Mouse (Mus musculus) olfactory bulb, adult 2 months (tissue): ENCODE measurements at regions not wholly inside any gene's neighbourhood (a gene's known extent, or its start where the extent isn't known, plus 50 kb on each side); places are given as distances from the start of the nearest gene placed in this dataset.

Experiments used
- H3K27ac ChIP-seq: fragments of 200-500 bp; 2 replicates; pipeline ENCODE4 v1.5.1; 2012; ENCODE audit warnings: low read depth, low read length; ENCODE audit not compliant: insufficient read depth
- H3K4me1 ChIP-seq: fragments of 200-500 bp; 2 replicates; pipeline ENCODE4 v1.6.1; 2012; ENCODE audit warnings: low read length; ENCODE audit not compliant: control insufficient read depth, insufficient read depth
- H3K4me3 ChIP-seq: fragments of 200-500 bp; 2 replicates; pipeline ENCODE4 v1.5.1; 2012; ENCODE audit warnings: mild to moderate bottlenecking, low read depth, low read length, moderate library complexity; ENCODE audit not compliant: insufficient read depth
- CTCF ChIP-seq: fragments of 200-500 bp; IDR thresholded peaks from 2 replicates; pipeline ENCODE4 v1.5.1; 2012; ENCODE audit warnings: low read depth, mild to moderate bottlenecking, low read length, moderate library complexity; ENCODE audit not compliant: insufficient read depth
- POLR2A ChIP-seq: fragments of 200-500 bp; IDR thresholded peaks from 2 replicates; pipeline ENCODE4 v1.6.1; 2012; ENCODE audit warnings: mild to moderate bottlenecking, low read depth, low read length, moderate library complexity; ENCODE audit not compliant: insufficient read depth
- WGBS: fragments of 180-500 bp; shearing (Covaris S2); methylation state at CpG from one replicate; pipeline ENCODE4 v1.1.7; 2018; 5-methylcytosine and 5-hydroxymethylcytosine counted together

DNA sequence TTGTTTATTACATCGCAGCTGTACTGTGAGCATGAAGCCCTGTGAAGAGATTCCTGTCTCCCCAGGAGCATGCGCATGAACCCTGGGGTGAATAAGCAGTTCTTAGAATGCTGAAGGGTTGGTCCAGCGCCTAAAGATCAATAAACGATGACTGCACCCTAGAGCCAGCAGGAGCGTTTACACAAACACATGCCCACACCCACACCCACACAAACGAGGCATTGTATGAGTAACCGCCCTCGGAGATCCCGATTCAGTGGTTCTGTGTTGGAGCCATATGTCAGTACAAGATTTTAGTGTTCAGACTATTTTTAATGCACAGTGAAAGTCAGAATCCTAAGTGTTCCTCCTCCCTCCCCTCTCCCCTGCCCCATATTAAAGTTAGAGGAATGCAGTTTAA is 57.3 kb downstream of the Edn1 start:
- TF ChIP-seq POLR2A (no peak), CTCF (no peak)
- Histone ChIP-seq H3K4me1 (no peaks in the 10 kb centered on the region), H3K4me3 (no peak overlapping the region), H3K27ac (no peak overlapping the region)
- WGBS = 71% methylated on average over 9 of the region's 9 CpGs

- TF ChIP-seq CTCF (no peak), POLR2A (no peak)
- no peak overlapping the region for H3K27ac ChIP-seq
- H3K4me1 ChIP-seq = no peaks in the 10 kb centered on the region
- WGBS = 79% methylated on average over 7 of the region's 7 CpGs
- no peak overlapping the region for H3K4me3 ChIP-seq
Observed at GRCm38 (mm10) chr13:42367655-42368554, 66.6 kb downstream of the Edn1 start.

GRCm38 (mm10) chr13:42369826-42370225 is 68.5 kb downstream of the Edn1 start:
- no peak for TF ChIP-seq POLR2A
- no peak for TF ChIP-seq CTCF
- no peak overlapping the region for H3K4me3 ChIP-seq
- H3K27ac ChIP-seq = no peak overlapping the region
- WGBS = 91% methylated on average over 1 of the region's 1 CpGs
- H3K4me1 ChIP-seq = no peaks in the 10 kb centered on the region

GRCm38 (mm10) chr13:42372201-42372600 is 70.9 kb downstream of the Edn1 start:
- 86% methylated on average over 4 of the region's 4 CpGs for WGBS
- Histone ChIP-seq H3K4me3 (no peak overlapping the region), H3K4me1 (no peaks in the 10 kb centered on the region), H3K27ac (no peak overlapping the region)
- no peak for TF ChIP-seq CTCF
- TF ChIP-seq POLR2A = no peak

- H3K4me3 ChIP-seq = no peak overlapping the region
- TF ChIP-seq CTCF (no peak), POLR2A (no peak)
- H3K27ac ChIP-seq = no peak overlapping the region
- no peaks in the 10 kb centered on the region for H3K4me1 ChIP-seq
- 82% methylated on average over 8 of the region's 8 CpGs for WGBS
Observed at GRCm38 (mm10) chr13:42374181-42374596, 72.9 kb downstream of the Edn1 start.

GRCm38 (mm10) chr13:42379675-42380074 is 78.4 kb downstream of the Edn1 start:
- TF ChIP-seq POLR2A = no peak
- TF ChIP-seq CTCF = no peak
- no peak overlapping the region for H3K4me3 ChIP-seq
- H3K27ac ChIP-seq = no peak overlapping the region
- H3K4me1 ChIP-seq = no peaks in the 10 kb centered on the region
- WGBS = 80% methylated on average over 6 of the region's 6 CpGs

GRCm38 (mm10) chr13:42383099-42383498 is 81.8 kb downstream of the Edn1 start:
- Histone ChIP-seq H3K27ac (no peak overlapping the region), H3K4me3 (no peak overlapping the region), H3K4me1 (no peaks in the 10 kb centered on the region)
- TF ChIP-seq CTCF = no peak
- no peak for TF ChIP-seq POLR2A
- 94% methylated on average over 4 of the region's 4 CpGs for WGBS

DNA sequence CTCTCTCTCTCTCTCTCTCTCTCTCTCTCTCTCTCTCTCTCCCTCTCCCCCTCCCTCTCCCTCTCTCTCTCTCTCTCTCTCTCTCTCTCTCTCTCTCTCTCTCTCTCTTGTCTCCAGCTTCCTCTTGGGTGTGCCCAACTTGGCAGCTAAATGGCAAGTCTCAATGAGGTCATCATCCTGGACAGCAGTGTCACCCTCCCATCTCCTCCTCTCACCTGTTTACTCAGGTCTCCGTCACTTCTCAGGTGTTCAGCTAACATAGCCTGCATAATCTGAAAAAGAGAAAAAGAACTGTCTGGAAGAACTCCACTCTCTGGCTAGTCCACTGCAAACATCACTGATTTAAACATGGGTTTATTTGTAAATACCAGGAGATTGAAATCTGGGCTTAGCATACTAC is 89.1 kb downstream of the Edn1 start:
- TF ChIP-seq POLR2A = no peak
- TF ChIP-seq CTCF = no peak
- H3K4me1 ChIP-seq = no peaks in the 10 kb centered on the region
- H3K4me3 ChIP-seq = no peak overlapping the region
- no peak overlapping the region for H3K27ac ChIP-seq
- WGBS = 92% methylated on average over 1 of the region's 1 CpGs

DNA sequence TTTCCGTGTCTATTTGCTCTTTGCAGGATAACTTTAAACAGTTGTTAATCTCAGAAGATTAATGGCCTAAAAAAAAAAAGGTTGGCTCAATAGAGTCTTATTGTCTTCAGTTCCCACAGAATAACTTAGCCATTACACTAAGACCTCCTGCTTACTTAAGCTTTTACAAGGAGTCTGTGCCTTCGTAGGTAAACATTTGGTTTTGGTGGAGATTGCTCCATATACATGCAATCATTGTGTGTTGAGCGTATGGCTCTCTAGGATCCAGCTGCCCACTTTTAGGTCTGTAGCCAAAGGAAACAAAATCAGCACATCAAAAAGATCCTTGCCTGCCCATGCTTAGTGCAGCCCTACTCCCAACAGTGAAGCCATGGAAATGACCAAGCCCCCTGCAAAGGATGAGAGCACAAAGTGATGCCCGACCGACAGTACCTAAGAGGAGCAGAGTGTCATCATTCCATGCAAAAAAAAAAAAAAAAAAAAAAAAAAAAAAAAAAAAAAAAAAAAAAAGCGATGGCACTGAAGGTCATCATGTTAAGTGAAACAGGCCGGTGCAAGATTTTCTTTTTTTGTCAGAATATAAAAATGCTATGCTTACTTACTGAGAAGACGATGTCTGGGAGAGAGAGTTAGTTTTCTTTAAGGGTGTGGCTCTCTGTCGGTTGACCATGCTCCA is 90.2 kb downstream of the Edn1 start:
- WGBS = 84% methylated on average over 9 of the region's 9 CpGs
- no peak for TF ChIP-seq POLR2A
- no peak for TF ChIP-seq CTCF
- Histone ChIP-seq H3K4me1 (no peaks in the 10 kb centered on the region), H3K4me3 (no peak overlapping the region), H3K27ac (no peak overlapping the region)
